Mouse (Mus musculus) urinary bladder, postnatal 25 days (tissue): Measurements from ENCODE around the gene Gopc.
"Not testable (repeated sequence)": the region's sequence is repeated elsewhere in the genome, so short reads cannot be mapped to it uniquely, and the experiment has no call there.

ENCODE experiments used
- DNase-seq: peaks from one replicate; pipeline ENCODE4 v3.0.0; 2022; ENCODE audit warnings: low spot score

Gene Gopc

DNA sequence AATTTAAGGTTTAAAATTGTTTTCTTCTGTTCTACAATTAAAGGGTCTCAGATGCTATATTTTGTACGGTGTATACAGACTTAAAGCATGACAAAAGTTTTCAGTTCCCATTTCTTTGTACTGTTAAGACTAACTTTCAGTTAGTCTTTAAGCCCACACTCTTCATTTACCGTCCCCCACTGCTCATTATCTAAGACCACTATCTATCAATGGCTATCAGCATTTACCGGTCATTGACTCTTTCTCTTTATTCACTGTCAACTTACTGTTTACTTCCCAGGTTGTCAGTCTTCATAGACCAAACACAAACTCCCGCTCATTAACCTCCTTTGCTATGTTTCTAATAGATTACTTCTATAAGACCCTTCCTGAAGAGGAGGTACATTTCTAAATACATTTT lies 5.3 kb upstream of the Gopc start:
- no peak for DNase-seq

DNA sequence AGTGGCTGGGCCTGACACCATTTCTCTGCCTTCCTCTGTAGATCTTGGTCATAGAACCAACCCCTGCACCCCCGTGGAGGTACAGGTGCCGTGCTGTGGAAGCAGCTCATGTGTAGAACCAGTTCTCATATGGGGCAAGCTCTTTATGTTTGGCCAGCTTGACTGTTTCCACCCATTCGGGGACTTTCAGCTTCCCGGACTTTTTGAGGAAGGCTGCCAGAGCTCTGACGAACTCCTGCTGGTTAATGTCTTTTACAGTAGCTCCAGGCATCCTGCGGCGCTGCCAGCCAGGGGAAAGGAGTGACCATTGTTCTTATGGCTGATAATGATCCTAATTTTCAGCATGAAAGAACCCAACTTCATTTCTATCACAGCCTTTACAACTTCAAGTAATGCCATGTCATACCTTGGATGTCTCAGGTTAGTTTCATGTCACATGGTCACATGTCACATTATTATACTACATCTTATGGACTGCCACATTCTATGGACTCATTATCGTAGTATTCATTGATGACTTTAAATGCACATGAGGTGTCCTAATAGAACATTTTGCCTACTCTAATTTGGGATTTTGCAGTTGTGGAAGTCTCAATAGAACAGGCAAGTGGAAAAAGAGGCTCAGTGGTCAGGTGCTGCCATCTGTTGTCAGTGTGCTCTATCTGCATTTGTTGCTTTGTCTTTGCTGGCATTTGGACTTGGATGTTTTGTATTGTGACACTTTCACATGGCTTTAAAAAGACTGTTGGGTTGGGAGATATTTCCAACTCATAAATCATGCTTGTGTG lies 3.1 kb upstream of the Gopc start:
- DNase-seq: peak; percentile 22

DNA sequence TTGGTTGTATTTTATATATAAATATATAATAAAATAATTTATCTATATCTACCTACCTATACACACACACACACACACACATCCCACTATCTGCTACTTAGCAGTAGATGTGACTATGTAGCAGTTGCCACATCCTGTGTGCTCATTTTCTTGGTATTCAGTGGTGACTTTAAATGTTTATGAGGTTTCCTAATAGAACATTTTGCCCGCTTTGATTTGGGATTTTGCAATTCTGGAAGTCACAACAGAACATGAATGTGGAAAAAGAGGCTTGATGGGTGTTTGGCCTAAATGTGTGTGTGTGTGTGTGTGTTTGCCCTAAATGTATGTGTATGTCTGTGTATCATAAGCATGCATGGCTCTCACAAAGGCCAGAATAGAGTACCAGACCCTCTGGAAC lies 1.6 kb upstream of the Gopc start:
- no peak for DNase-seq

GRCm38 (mm10) chr10:52383022-52383421 lies 1.1 kb upstream of the Gopc start:
- no peak for DNase-seq

DNA sequence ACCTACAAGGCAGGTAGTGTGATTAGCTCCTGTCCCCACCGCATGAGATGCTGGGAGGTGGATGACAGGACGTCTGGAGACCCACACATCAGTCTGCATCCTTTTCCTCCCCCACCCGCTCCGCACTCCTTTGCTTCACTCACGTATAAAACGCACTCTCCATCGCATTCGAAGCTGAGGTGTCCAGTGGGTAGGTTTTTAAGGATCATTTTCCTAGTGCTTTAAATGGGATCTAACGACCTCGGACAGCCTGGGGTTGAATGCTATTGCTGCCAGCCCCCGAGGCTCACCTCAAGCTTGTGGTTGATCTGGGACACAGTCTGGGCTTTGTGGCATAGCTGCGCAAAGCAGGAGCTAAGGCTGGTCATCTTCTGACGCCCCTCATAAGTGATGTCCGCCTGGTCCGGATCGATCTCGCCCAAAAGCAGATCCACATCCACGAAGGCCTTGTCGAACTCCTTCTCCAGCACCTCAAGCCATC lies 563 bp downstream of the Gopc start:
- DNase-seq: peak; percentile 8

DNA sequence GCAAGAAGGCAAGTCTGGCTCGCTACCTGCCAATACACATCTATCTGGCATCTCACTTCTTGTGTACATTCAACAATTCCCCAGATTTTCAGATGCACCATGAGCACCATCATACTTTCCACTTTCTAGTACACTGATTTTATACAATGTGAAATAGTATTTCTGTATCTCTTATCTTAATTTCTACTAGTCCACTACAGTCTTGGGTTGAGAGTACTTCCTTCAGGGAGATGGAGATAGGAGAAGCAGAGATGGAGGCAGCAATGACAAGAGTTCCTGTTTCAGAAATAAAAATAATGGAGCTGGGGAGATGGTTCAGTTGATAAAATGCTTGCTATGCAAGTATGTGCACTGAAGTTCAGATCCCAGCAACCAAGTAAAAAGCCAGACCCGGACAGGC lies 4.1 kb downstream of the Gopc start:
- no peak for DNase-seq

- DNase-seq: no peak
Observed at GRCm38 (mm10) chr10:52376422-52376821, 5.5 kb downstream of the Gopc start.

DNA sequence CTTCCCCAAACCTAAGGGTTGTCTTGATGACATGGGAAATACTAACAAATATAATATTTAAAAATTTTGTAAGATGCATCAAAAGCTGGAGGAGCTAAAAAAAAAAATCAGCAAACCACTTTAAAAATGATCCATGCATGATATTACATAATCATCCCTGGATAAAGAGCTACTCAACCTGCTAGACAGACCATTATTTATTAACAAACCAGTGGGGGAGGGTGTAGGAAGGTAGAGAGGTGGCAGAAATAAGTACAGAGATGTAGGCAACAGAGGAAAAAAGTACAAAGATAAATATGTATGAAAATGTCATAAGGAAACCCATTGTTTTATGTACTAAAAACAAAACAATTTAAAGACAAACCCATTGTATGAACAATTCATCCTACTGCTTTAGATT lies 7.3 kb downstream of the Gopc start:
- DNase-seq: no peak

GRCm38 (mm10) chr10:52373834-52374233 lies 8.1 kb downstream of the Gopc start:
- no peak for DNase-seq

DNA sequence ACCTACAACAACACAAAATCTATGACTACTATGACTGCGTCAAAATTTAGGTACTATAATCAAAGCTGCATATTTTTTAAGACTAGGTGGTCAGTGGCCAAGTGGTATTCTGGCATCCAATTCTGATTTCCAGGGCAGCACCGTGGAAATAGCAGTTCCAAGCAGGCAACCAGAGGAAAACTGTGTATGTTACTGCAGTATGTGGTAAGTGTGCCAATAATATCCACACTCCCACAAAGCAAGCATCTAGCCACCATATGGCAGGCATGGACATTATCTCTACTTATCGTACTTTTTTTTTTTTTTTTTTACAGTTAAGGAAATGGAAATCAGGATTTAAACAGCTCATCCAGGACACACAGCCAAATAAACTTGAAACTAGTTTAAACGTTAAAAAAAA lies 13.5 kb downstream of the Gopc start:
- no peak for DNase-seq

GRCm38 (mm10) chr10:52360862-52361609 lies 20.9 kb downstream of the Gopc start:
- no peak for DNase-seq

- DNase-seq: no peak
Observed at GRCm38 (mm10) chr10:52360241-52360735, 21.6 kb downstream of the Gopc start.

DNA sequence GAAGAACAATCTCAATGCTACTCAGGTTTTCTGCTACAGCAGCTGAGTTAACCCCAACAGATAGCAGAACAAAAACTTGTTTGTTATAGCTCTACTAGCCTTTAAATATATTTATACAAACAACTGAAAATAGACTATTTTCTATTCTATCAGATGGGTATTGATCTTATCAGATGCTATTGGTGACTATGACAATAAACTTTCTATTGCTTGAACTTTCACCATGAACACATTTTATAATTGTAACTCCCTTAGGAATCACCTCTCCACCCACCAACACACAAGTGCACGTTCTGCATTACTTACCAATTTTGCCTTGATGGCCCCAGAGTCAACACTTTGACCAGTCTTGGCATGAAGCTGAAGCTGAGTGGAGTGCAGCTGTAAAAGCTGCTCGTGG lies 23.5 kb downstream of the Gopc start, which contains the start of gene Gm26741:
Gene Gm26741, plus strand, starts transcription at position 301 of the 400 bp plus-strand sequence.
- no peak for DNase-seq

GRCm38 (mm10) chr10:52353184-52353583 lies 28.7 kb downstream of the Gopc start:
- DNase-seq: no peak

DNA sequence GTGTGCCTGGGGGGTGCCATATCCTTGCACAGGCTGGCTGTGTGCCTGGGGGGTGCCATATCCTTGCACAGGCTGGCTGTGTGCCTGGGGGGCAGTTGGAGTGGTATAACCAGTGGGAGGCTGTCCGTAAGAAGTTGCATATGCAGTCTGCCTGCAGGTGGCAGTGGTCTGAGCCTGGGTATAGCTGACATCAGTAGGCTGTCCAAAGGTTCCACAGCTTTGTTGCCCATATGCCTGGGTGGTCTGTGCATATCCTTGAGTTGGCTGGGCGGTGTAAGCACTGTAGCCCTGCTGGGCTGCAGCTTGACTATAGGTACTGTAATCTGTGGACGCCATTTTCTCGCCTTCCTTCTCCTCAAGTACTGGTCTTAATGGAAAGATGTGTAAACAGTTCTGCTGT lies 38.6 kb downstream of the Gopc start:
- DNase-seq: not testable (repeated sequence)

DNA sequence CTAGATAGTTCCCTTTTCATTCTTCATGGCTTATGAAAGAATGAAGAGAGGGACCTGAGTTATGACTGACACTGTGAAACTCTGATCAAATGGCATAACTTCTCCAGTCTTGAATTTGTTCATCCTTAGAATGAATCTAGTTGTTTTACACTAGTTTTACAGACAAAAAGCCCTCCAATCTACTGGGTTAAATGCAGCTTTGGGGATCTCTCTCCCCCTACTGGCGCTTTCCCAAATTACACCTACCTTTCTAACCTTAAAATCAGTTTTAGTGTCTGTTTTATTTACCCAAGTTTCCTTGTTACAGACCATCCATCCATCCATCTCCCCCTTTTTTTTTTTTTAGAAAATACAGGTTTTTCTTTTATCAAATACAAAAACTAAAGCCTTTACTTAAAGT lies 50.9 kb downstream of the Gopc start:
- peak; percentile 23 for DNase-seq

GRCm38 (mm10) chr10:52321918-52322317 lies 60.0 kb downstream of the Gopc start:
- no peak for DNase-seq

GRCm38 (mm10) chr10:52319506-52320286 lies 62.2 kb downstream of the Gopc start:
- DNase-seq: no peak

DNA sequence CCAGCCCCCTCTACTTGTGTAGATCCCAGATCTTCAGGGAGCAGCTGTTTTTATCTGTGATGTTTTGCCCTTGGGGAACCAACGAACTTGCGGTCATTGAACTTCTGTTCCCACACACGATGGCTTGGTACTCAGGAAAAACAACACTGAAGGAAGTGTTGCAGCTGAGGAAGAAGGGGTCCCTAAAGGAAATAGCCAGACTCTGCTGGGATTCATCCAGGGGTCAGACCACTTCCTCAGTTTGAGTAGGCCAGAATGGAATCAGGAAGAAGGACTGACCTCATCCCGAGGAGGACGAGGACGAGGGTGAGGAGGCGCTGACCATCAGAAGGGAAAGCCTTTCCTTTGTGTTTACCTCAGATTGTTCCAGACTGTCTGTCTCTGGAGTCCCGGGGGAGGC lies 72.7 kb downstream of the Gopc start:
- no peak for DNase-seq

GRCm38 (mm10) chr10:52304574-52304973 lies 77.3 kb downstream of the Gopc start:
- DNase-seq: no peak

DNA sequence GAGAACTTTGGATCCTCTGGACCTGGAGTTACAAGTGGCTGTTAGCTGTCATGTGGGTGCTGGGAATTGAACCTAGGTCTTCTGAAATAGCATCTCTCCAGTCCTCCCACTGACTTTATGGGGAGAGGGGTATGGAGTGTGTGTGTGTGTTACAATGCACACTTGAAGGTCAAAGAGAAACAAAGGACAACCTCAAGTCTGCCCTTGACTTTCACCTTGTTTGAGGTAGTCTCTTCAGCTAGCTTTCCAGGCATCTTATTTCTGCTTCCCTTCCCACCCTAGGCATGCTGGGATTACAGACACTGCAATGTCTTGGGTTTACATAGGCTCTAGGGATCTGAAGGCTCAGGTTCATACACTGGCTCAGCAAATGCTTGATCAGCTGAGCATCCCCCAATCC lies 79.7 kb downstream of the Gopc start:
- no peak for DNase-seq

GRCm38 (mm10) chr10:52301766-52302165 lies 80.2 kb downstream of the Gopc start:
- no peak for DNase-seq
